Mouse (Mus musculus): ENCODE data around the gene Olfr1420. TPM values are rescaled to one million over a fixed set of nuclear protein-coding genes. Genes with fewer than 3 reads are reported as not detected.
"Not testable (repeated sequence)": the region's sequence is repeated elsewhere in the genome, so short reads cannot be mapped to it uniquely, and the experiment has no call there.

The Olfr1420 gene
- polyA plus RNA-seq, 1 experiment from 2014 or later: not detected

DNA sequence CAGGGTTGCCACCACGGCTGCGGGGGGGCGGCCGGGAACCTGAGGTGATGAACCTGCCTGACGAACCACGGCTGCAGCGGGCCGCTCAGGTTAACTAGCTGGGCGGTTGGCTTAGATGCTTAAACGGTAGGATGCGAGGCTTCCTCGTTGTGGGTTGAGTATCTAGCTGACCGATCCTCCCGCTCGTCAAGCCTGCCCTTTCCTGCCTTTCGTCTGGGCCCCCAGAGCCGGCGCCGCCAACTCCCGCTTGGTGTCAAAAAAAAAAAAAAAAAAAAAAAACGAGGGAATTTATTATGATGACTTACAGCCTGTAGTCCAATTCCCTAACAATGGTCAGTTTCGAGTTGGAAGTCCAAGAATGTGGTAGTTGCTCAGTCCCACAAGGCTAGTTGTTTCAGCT lies 8.0 kb upstream of the Olfr1420 start:
- 75% methylated on average over 22 of the region's 22 CpGs for WGBS

DNA sequence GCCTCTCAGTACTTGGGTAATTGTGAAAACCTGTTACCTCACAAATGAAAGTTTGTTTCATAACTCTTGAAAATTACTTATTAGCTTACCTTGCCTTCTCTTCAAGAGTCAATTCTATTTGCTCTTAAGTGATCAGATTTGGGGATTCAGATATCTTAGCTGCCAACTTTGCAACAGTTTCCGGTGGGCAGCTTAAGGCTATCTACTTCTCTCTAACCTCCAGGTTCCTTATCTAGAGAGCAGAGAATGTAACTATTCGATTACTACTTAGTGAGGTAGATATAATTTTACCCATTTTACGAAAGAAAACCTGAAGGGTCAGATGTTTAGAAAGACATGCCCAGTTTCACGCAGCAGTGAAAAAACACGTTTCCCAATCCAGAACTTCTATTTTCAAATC lies 24.7 kb downstream of the Olfr1420 start:
- Histone ChIP-seq H3K4me1 (ENCODE audit: control insufficient read depth, insufficient read depth, low read length) (peaks cover 8% of the 10 kb centered on the region), H3K4me3 (ENCODE audit: low read depth, low read length) (peak overlapping the region; percentile 76; the same call in 1 of the 2 replicates), H3K9me3 (ENCODE audit: control insufficient read depth, low read length) (no peaks in the 10 kb centered on the region), H3K9ac (ENCODE audit: low read length) (no peak overlapping the region), H3K4me2 (ENCODE audit: low read depth) (no peak overlapping the region; the same call in 1 of the 2 replicates), H3K27me3 (ENCODE audit: control insufficient read depth, insufficient read depth, low read length) (no peaks in the 10 kb centered on the region), H3K27ac (ENCODE audit: low read depth, low read length) (no peak overlapping the region), H3K36me3 (ENCODE audit: control insufficient read depth, insufficient read depth, low read length) (no peaks in the 10 kb centered on the region)
- WGBS: 90% methylated on average over 5 of the region's 5 CpGs
- no peak for DNase-seq (ENCODE audit: low spot score)
- ATAC-seq (ENCODE audit: insufficient read depth, low FRiP score, low TSS enrichment): no peak

More for the DNA sequence above, 8.0 kb upstream of the Olfr1420 start:
- ATAC-seq (ENCODE audit: insufficient read depth, low FRiP score, low TSS enrichment); H3K4me2 ChIP-seq (ENCODE audit: low read depth); H3K4me3 ChIP-seq (ENCODE audit: low read depth, low read length); DNase-seq (ENCODE audit: low spot score); H3K9ac ChIP-seq (ENCODE audit: low read length); H3K4me1 ChIP-seq (ENCODE audit: control insufficient read depth, insufficient read depth, low read length); H3K9me3 ChIP-seq (ENCODE audit: control insufficient read depth, low read length); H3K27me3 ChIP-seq (ENCODE audit: control insufficient read depth, insufficient read depth, low read length); H3K36me3 ChIP-seq (ENCODE audit: control insufficient read depth, insufficient read depth, low read length); H3K27ac ChIP-seq (ENCODE audit: low read depth, low read length): not testable (repeated sequence)

DNA sequence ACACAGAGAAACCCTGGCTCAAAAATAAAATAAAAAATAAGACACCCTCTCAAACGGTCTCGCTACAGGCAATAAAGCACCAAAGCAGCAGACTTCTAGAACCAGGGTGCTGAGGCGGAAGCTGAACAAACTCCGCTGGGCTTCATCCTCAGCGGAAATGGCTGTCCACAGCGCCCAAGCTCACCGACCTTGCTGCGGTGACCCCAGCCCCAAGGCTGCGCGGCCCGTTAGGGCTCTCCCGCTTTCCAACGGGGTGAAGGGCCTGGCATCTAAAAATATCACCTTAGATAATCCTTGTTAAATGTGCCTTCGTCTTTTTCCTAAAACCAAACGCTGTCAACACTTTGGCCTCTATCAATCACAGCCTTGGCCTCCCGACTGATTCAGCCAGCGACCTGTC lies 25.2 kb downstream of the Olfr1420 start:
- ATAC-seq (ENCODE audit: insufficient read depth, low FRiP score, low TSS enrichment): peak; percentile 35
- Histone ChIP-seq H3K4me3 (ENCODE audit: low read depth, low read length) (peak overlapping the region; percentile 76), H3K27ac (ENCODE audit: low read depth, low read length) (peak overlapping the region; percentile 89), H3K36me3 (ENCODE audit: control insufficient read depth, insufficient read depth, low read length) (no peaks in the 10 kb centered on the region), H3K9me3 (ENCODE audit: control insufficient read depth, low read length) (no peaks in the 10 kb centered on the region), H3K9ac (ENCODE audit: low read length) (peak overlapping the region; percentile 84), H3K4me1 (ENCODE audit: control insufficient read depth, insufficient read depth, low read length) (peaks cover 8% of the 10 kb centered on the region), H3K27me3 (ENCODE audit: control insufficient read depth, insufficient read depth, low read length) (no peaks in the 10 kb centered on the region), H3K4me2 (ENCODE audit: low read depth) (peak overlapping the region; percentile 66)
- WGBS: 4% methylated on average over 17 of the region's 17 CpGs
- no peak for DNase-seq (ENCODE audit: low spot score)

DNA sequence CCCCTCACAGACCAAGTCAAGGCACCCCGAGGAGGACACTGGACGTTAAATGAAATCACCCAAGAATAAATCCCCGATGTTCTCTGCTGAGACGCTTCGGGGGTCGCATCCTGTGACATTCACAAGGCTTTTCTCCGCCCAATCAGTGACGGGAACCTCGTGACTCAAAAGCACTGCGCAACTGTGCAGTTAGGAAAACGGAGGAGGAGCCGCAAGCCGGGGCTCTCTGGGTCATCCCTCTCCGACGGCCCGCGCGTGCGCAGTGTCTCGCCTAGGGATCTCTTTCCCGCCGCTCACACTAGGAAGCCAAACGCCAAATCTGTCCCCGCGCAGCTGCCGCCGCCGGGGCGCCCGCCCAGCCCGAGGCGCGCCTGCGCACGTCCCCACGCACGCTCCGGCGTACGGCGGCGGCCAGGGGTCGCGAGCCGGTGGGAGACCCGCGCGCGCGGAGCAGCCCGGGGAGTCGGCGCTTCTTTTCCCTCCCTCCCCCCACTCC lies 25.7 kb downstream of the Olfr1420 start, which contains the start of gene Patl1:
TSS of gene Patl1 (plus strand) at position 363 of the 496 bp plus-strand sequence.
- Histone ChIP-seq H3K4me2 (ENCODE audit: low read depth) (peak within 1 kb of the TSS; percentile 77), H3K27ac (ENCODE audit: low read depth, low read length) (peak within 1 kb of the TSS; percentile 89), H3K9me3 (ENCODE audit: control insufficient read depth, low read length) (no peaks in the 10 kb centered on the region), H3K4me3 (ENCODE audit: low read depth, low read length) (peak within 1 kb of the TSS; percentile 76), H3K36me3 (ENCODE audit: control insufficient read depth, insufficient read depth, low read length) (no peaks in the 10 kb centered on the region), H3K9ac (ENCODE audit: low read length) (peak within 1 kb of the TSS; percentile 84), H3K27me3 (ENCODE audit: control insufficient read depth, insufficient read depth, low read length) (no peaks in the 10 kb centered on the region), H3K4me1 (ENCODE audit: control insufficient read depth, insufficient read depth, low read length) (peaks cover 8% of the 10 kb centered on the region)
- ATAC-seq (ENCODE audit: insufficient read depth, low FRiP score, low TSS enrichment): peak; percentile 95
- WGBS: under 1% methylated on average over 51 of the region's 53 CpGs
- DNase-seq (ENCODE audit: low spot score): peak; percentile 99

DNA sequence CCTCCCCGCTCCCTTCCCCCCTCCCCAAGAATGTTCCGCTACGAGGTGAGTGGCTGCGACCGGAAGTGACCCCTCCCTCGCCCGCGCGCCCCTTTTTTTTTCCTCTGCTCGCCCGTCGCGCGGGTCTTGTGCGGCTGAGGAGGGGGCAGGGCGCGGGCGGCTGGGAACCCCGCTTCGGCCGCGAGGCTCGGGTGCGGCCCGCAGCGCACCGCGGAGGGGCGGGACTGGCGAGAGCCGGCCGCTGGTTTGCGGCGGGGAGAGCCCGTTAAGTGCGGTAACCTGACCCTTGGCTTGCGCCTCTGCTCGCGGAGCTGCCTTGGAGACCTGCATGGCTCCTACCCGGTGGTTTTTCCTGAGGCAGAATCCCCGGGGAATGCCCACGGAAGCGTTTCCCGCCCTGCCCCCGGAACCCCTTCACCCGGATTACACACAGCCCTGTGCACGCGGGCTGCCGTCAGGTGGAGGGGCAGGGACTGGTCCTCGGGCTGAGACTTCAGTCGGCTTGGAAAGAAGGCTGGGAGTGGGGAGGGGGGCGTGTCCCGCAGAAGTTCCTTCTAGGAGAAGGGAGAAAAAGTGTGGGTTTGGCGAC lies 26.3 kb downstream of the Olfr1420 start:
- Histone ChIP-seq H3K4me2 (ENCODE audit: low read depth) (peak overlapping the region; percentile 77), H3K4me1 (ENCODE audit: control insufficient read depth, insufficient read depth, low read length) (peaks cover 8% of the 10 kb centered on the region), H3K9me3 (ENCODE audit: control insufficient read depth, low read length) (no peaks in the 10 kb centered on the region), H3K27me3 (ENCODE audit: control insufficient read depth, insufficient read depth, low read length) (no peaks in the 10 kb centered on the region), H3K27ac (ENCODE audit: low read depth, low read length) (peak overlapping the region; percentile 89), H3K9ac (ENCODE audit: low read length) (peak overlapping the region; percentile 84), H3K4me3 (ENCODE audit: low read depth, low read length) (peak overlapping the region; percentile 76), H3K36me3 (ENCODE audit: control insufficient read depth, insufficient read depth, low read length) (no peaks in the 10 kb centered on the region)
- WGBS: under 1% methylated on average over 38 of the region's 54 CpGs
- DNase-seq (ENCODE audit: low spot score) (no peak), ATAC-seq (ENCODE audit: insufficient read depth, low FRiP score, low TSS enrichment) (peak; percentile 51)

DNA sequence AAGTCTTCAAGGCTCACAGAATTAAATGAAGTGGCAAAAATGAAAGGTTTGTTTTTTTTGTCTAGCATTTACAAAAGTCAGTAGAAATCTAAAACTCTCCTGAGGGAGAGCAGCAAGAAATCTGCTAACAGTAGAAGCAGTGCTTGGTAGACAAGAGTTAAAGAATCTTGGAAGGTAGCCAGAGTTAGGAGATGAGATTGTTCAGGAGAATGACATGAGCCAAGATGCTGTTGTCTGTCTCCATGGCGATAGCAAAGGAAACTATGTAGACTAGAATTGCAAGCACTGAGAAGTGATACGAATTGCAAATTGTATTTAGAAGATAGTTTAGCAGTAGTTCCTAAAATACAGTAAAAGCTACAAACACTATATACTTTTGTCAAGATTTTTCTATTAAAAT lies 29.4 kb downstream of the Olfr1420 start:
- WGBS: 76% methylated on average over 2 of the region's 2 CpGs
- Histone ChIP-seq H3K27me3 (ENCODE audit: control insufficient read depth, insufficient read depth, low read length) (no peaks in the 10 kb centered on the region), H3K9ac (ENCODE audit: low read length) (no peak overlapping the region), H3K4me3 (ENCODE audit: low read depth, low read length) (no peak overlapping the region), H3K36me3 (ENCODE audit: control insufficient read depth, insufficient read depth, low read length) (peaks cover 4% of the 10 kb centered on the region), H3K4me1 (ENCODE audit: control insufficient read depth, insufficient read depth, low read length) (peaks cover 8% of the 10 kb centered on the region), H3K9me3 (ENCODE audit: control insufficient read depth, low read length) (no peaks in the 10 kb centered on the region), H3K27ac (ENCODE audit: low read depth, low read length) (no peak overlapping the region), H3K4me2 (ENCODE audit: low read depth) (no peak overlapping the region)
- no peak for DNase-seq (ENCODE audit: low spot score)
- ATAC-seq (ENCODE audit: insufficient read depth, low FRiP score, low TSS enrichment): no peak

DNA sequence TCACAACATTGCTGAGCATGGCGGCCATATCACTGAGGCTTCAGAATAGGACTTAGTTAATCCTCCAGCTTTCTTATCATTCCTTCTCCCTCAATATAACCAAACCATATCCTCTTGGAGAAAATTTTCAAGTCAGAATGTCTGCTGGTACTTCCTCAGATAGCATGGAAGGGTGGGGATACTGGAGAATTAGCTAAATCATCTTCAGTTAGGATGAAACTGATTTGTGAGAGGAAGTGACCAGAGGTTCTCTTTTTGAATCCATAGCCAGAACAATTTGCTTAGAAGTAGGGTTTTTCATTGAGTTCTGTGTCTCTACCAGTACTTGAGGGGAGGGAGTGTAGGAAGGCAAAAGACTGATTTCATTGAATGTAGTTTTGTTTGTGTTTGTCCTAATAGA lies 35.7 kb downstream of the Olfr1420 start:
- Histone ChIP-seq H3K4me1 (ENCODE audit: control insufficient read depth, insufficient read depth, low read length) (no peaks in the 10 kb centered on the region), H3K27me3 (ENCODE audit: control insufficient read depth, insufficient read depth, low read length) (no peaks in the 10 kb centered on the region), H3K4me2 (ENCODE audit: low read depth) (no peak overlapping the region), H3K27ac (ENCODE audit: low read depth, low read length) (no peak overlapping the region), H3K9ac (ENCODE audit: low read length) (no peak overlapping the region), H3K36me3 (ENCODE audit: control insufficient read depth, insufficient read depth, low read length) (peaks cover 12% of the 10 kb centered on the region), H3K4me3 (ENCODE audit: low read depth, low read length) (no peak overlapping the region), H3K9me3 (ENCODE audit: control insufficient read depth, low read length) (no peaks in the 10 kb centered on the region)
- 86% methylated on average over 1 of the region's 1 CpGs for WGBS
- ATAC-seq (ENCODE audit: insufficient read depth, low FRiP score, low TSS enrichment): no peak
- no peak for DNase-seq (ENCODE audit: low spot score)

DNA sequence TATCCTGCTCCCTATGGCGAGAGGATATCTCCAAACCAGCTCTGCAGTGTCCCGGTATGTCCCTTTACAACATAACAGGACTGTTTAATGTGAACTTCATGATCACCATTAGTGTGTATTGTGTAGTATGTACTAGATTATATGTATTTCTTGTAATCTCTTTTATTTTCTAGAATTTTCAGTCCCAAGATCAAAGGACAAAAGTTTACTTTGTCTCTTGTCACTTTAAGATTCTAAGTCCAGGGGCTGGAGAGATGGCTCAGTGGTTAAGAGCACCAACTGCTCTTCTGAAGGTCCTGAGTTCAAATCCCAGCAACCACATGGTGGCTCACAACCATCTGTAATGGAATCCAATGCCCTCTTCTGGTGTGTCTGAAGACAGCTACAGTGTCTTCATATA lies 36.1 kb downstream of the Olfr1420 start:
- H3K36me3 ChIP-seq (ENCODE audit: control insufficient read depth, insufficient read depth, low read length): peaks cover 12% of the 10 kb centered on the region
- not testable (repeated sequence) for H3K4me1 ChIP-seq (ENCODE audit: control insufficient read depth, insufficient read depth, low read length); DNase-seq (ENCODE audit: low spot score); ATAC-seq (ENCODE audit: insufficient read depth, low FRiP score, low TSS enrichment); H3K27me3 ChIP-seq (ENCODE audit: control insufficient read depth, insufficient read depth, low read length); H3K4me3 ChIP-seq (ENCODE audit: low read depth, low read length); H3K27ac ChIP-seq (ENCODE audit: low read depth, low read length); H3K9me3 ChIP-seq (ENCODE audit: control insufficient read depth, low read length); H3K9ac ChIP-seq (ENCODE audit: low read length); H3K4me2 ChIP-seq (ENCODE audit: low read depth)
- 91% methylated on average over 2 of the region's 2 CpGs for WGBS

DNA sequence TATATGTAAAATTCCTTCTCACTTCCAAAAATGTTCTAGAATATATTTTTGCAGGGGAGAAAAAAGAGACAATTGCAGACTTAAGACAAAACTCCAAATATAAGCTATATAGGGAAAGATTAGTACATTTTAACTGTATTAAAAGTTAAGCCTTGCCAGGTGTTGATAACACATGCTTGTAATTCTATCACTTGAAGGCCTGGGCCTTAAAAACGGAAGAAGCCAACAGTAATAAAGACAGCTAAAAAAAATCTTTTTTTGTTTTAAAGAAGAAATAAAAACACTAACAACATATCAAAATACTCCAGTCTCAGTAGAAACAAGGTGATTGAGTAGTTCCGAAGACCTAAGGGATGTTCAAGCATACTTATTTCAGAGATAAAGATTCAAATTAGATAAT lies 40.0 kb downstream of the Olfr1420 start:
- H3K36me3 ChIP-seq (ENCODE audit: control insufficient read depth, insufficient read depth, low read length): peaks cover 11% of the 10 kb centered on the region
- H3K4me1 ChIP-seq (ENCODE audit: control insufficient read depth, insufficient read depth, low read length): no peaks in the 10 kb centered on the region
- DNase-seq (ENCODE audit: low spot score) (no peak), ATAC-seq (ENCODE audit: insufficient read depth, low FRiP score, low TSS enrichment) (no peak)
- H3K4me3 ChIP-seq (ENCODE audit: low read depth, low read length): no peak overlapping the region
- 86% methylated on average over 2 of the region's 2 CpGs for WGBS
- H3K9me3 ChIP-seq (ENCODE audit: control insufficient read depth, low read length): no peaks in the 10 kb centered on the region
- H3K27ac ChIP-seq (ENCODE audit: low read depth, low read length): no peak overlapping the region
- H3K4me2 ChIP-seq (ENCODE audit: low read depth): no peak overlapping the region
- no peaks in the 10 kb centered on the region for H3K27me3 ChIP-seq (ENCODE audit: control insufficient read depth, insufficient read depth, low read length)
- H3K9ac ChIP-seq (ENCODE audit: low read length): no peak overlapping the region
